Mouse (Mus musculus) CH12.LX (cell line): Measurements from ENCODE around the gene Kdr.

Experiments
- BHLHE40 ChIP-seq: IDR thresholded peaks from 2 replicates; pipeline ENCODE4 v1.6.1; 2011; ENCODE audit warnings: mild to moderate bottlenecking, low read depth, low read length, improper control_type of control experiment
- CTCF ChIP-seq, 2 experiments: IDR thresholded peaks in 1 of 2; conservative IDR thresholded peaks in 1 of 2; 2 replicates each; pipeline ENCODE4 v1.5.1; 2011 to 2012; ENCODE audit warnings: low read depth in 2 of 2, low read length in 2 of 2, improper control_type of control experiment in 1 of 2, inconsistent platforms in 1 of 2, mild to moderate bottlenecking in 1 of 2, moderate library complexity in 1 of 2
- EP300 ChIP-seq: IDR thresholded peaks from 2 replicates; pipeline ENCODE4 v1.6.1; 2011; ENCODE audit warnings: low read length, improper control_type of control experiment
- IRF4 ChIP-seq: IDR thresholded peaks from 2 replicates; pipeline ENCODE4 v1.6.1; 2014; ENCODE audit warnings: low read depth, mild to moderate bottlenecking, inconsistent platforms, low read length, improper control_type of control experiment
- KAT2A ChIP-seq: IDR thresholded peaks from 2 replicates; pipeline ENCODE4 v1.6.1; 2012; ENCODE audit warnings: low read length, improper control_type of control experiment, inconsistent platforms; ENCODE audit not compliant: insufficient replicate concordance
- MEF2A ChIP-seq: IDR thresholded peaks from 2 replicates; pipeline ENCODE4 v1.6.1; 2014; ENCODE audit warnings: low read depth, mild to moderate bottlenecking, inconsistent platforms, low read length, improper control_type of control experiment, borderline replicate concordance
- NRF1 ChIP-seq: IDR thresholded peaks from 2 replicates; pipeline ENCODE4 v1.6.1; 2014; ENCODE audit warnings: low read depth, mild to moderate bottlenecking, inconsistent platforms, low read length, improper control_type of control experiment, moderate library complexity
- POLR2A ChIP-seq: IDR thresholded peaks from 2 replicates; pipeline ENCODE4 v1.6.1; 2011; ENCODE audit warnings: low read depth, mild to moderate bottlenecking, improper control_type of control experiment, low read length
- UBTF ChIP-seq: IDR thresholded peaks from 2 replicates; pipeline ENCODE4 v1.6.1; 2012; ENCODE audit warnings: low read depth, mild to moderate bottlenecking, inconsistent platforms, low read length, improper control_type of control experiment, moderate library complexity
- ZMIZ1 ChIP-seq: IDR thresholded peaks from 2 replicates; pipeline ENCODE4 v1.6.1; 2012; ENCODE audit warnings: low read depth, mild to moderate bottlenecking, inconsistent platforms, low read length, improper control_type of control experiment
- ZNF384 ChIP-seq: IDR thresholded peaks from 2 replicates; pipeline ENCODE4 v1.6.1; 2012; ENCODE audit warnings: low read depth, low read length, improper control_type of control experiment, inconsistent platforms

DNA sequence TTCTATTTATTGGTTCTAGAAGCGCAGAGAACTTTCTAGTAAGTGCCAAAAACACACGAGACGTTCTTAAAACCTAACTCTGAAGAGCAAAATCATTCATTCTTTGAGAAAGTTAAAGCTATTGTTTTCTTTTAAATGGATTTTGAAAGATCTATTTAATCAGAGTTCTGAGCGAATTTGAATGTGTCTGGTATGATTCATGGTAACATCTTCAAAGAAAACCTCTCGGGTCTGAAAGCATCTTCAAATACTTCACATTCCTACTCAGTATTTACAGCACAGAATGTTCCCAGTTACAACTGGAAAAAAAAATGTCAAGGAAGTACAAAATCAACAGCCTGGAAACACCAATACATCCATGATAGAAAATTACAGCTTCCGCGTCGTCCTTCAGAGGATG lies 9.3 kb upstream of the Kdr start:
- TF ChIP-seq CTCF (conservative IDR thresholded peaks at IDR 0.05 in 1 of 2, IDR thresholded peaks at IDR 0.05 in 1 of 2; ENCODE audit: low read depth in 2 of 2, low read length in 2 of 2) (no peak), KAT2A (no peak), POLR2A (no peak), NRF1 (no peak), BHLHE40 (no peak), EP300 (no peak), ZMIZ1 (no peak), MEF2A (no peak), IRF4 (no peak), UBTF (no peak), ZNF384 (no peak)
